Mouse (Mus musculus): Measurements from ENCODE around the gene Olfr67.
"Not testable (repeated sequence)": the region's sequence is repeated elsewhere in the genome, so short reads cannot be mapped to it uniquely, and the experiment has no call there.

The Olfr67 gene

GRCm38 (mm10) chr7:103791721-103792120, at the start of gene Olfr67:
Gene Olfr67 (minus strand): TSS chr7:103791821.
- no peak for DNase-seq

- DNase-seq: no peak
Observed at GRCm38 (mm10) chr7:103840268-103840667, 48.6 kb upstream of the Olfr67 start, which contains the start of gene Hbb-bh2. Gene Hbb-bh2 (minus strand): TSS chr7:103840520.

DNA sequence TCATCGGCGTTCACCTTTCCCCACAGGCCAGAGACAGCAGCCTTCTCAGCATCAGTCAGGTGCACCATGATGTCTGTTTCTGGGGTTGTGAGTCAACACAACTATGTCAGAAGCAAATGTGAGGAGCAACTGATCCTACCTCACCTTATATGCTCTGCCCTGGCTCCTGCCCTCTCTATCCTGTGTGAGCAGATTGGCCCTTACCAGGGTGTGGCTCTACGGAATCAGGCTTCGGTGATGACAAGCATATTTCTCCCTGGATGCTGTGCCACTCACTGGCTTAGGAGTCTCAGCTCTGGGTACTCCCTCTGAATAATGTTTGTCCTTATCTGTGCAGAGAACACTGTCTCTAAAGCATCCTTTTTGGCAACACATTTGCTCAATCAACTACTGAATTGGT, 36.2 kb upstream of the Olfr67 start, which contains the start of gene Hbb-bs:
Gene Hbb-bs (minus strand): TSS at position 289 of the 400 bp plus-strand sequence.
- no peak for DNase-seq

GRCm38 (mm10) chr7:103827139-103827538, 35.5 kb upstream of the Olfr67 start:
- not testable (repeated sequence) for DNase-seq

- DNase-seq: no peak
Observed at GRCm38 (mm10) chr7:103826255-103826887, 34.8 kb upstream of the Olfr67 start.

DNA sequence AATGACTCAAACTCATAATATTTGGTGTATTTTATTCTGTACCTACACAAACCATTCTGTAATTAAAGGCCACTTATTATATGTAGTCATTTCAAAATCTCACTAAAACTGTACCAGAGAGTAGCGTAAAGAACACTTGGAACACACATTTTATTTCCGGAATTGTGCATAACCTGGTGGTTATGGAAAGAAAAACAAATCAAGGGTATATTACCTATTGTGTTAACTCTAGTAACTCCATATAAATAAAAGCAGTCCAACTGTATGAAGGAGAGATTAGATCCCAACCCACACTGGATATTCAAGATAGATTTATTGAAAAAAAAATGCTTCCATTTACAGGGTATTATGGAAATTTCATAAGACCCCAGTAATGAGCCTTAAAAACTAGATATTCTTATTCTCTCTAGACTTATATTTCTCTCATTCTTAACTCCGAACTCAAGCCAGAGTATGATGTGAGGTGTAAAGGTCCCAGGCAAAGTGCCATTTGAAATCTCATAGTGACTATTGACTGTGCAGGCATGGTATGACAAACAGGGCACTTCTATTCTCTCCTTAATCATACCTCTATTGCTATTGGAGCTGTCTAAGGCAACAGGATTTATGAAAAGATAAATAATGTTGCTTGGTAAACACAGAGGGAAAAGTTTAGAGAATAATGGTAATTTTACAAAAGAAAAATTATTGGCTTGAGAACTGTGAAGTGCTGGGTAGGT, 34.1 kb upstream of the Olfr67 start:
- DNase-seq: no peak

DNA sequence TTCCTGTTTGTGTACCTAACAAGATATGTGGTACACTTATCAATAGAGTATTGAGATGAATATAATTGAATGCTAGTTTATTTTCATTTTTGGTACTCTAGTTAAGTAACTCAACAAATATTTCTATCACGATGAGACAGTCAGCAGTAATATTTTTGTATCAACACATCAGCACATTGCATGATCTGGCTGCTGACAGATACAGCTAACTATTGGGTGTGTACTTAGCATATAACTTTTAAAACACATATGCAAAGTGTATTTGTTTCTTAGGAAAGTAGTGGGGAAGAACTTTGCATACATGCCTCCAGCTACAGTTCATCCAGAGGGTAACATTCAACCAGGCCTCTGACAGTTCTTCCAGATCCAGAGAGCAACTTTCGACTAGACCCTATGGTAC, 33.0 kb upstream of the Olfr67 start:
- no peak for DNase-seq

- not testable (repeated sequence) for DNase-seq
Observed at GRCm38 (mm10) chr7:103815085-103815484, 23.5 kb upstream of the Olfr67 start.

DNA sequence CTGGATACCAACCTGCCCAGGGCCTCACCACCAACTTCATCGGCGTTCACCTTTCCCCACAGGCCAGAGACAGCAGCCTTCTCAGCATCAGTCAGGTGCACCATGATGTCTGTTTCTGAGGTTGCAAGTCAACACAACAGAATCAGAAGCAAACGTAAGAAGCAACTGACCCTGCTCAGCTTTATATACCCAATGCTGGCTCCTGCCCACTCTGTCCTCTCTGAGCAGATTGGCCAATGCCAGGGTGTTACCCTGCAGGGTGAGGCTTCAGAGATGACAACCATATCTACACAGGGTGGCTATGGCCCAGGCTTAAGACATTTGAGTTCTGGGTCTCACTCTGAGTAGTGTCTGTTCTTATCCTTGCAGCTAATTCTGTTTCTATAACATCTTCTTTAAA, 22.1 kb upstream of the Olfr67 start, which contains the start of gene Hbb-bt:
Gene Hbb-bt (minus strand): TSS at position 231 of the 400 bp plus-strand sequence.
- DNase-seq: no peak

- not testable (repeated sequence) for DNase-seq
Observed at GRCm38 (mm10) chr7:103813152-103813551, 21.5 kb upstream of the Olfr67 start.

DNA sequence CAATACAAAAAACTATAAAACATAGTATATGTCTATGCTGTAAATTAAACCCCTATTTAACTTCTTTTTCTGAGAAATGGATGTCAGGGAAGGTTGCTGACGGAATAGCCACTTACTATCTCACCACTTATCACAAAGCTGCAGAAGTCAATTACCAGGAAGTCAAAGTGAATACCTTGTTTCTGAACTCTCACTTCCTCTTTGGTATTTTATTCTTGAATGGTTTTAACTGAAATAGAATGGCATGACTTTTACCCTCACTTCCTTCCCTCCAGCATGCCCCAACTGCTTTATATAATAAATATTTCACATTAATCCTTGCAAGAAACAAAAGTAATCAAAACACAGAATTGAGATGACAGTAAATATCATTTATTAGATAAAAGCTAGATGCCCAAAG, 20.6 kb upstream of the Olfr67 start:
- DNase-seq: no peak

- DNase-seq: no peak
Observed at GRCm38 (mm10) chr7:103811223-103811845, 19.7 kb upstream of the Olfr67 start.

DNA sequence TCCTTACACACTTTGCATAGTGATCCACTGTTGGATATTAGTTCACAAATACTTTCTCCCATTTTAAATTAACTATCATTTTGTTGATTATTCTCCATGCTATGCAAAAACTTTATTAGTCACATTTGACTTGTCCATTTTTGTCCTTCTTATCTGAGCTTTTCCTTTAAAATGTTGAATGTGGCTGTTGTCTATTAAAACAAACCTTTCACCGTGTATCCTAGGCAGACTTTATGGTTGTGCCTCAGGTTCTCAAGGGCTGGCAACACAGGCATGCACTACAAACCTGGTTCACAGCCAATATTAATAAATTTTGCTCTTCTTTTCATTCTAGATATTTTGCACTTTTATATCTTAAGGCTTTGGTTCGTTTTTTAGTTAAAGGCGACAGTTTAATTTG, 19.1 kb upstream of the Olfr67 start:
- DNase-seq: no peak

DNA sequence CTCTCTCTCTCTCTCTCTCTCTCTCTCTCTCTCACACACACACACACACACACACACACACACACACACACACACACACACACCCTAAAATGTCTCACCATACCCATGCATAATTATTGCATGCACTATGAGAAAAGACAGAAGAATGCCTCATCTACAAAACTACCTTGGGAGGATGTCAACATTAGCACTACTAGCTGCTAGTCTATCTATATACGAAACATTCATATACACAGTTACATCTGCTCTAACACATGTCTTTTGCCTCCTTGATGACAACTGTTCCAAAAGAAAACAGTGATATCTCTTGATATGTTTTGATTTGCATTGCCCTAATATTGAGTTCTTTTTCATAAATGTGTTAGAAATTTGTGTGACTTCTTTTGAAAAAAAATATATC, 18.7 kb upstream of the Olfr67 start:
- DNase-seq: no peak

DNA sequence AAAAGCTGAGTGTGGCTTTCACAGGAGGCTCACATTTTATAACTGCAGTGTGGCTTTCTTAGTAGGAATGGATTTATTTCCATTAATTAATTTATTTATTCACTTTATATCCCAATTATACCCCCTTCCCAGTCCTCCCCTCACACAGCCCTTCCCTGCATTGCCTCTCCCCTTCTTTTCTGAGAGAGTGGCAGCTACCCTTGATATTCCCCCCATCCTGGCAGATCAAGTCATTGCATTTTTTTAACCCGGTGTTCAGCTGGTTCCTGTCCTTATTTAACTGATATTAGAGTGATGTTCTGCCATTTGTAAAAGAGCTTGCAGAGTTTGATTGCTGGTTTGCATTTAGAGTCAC, 18.2 kb upstream of the Olfr67 start:
- no peak for DNase-seq

GRCm38 (mm10) chr7:103808971-103809800, 17.6 kb upstream of the Olfr67 start:
- DNase-seq: no peak

- not testable (repeated sequence) for DNase-seq
Observed at GRCm38 (mm10) chr7:103808120-103808519, 16.5 kb upstream of the Olfr67 start.

- peak; percentile 11 to 27 for DNase-seq
Observed at GRCm38 (mm10) chr7:103806856-103807255, 15.2 kb upstream of the Olfr67 start.

GRCm38 (mm10) chr7:103792669-103793388, 1.2 kb upstream of the Olfr67 start:
- no peak for DNase-seq

DNA sequence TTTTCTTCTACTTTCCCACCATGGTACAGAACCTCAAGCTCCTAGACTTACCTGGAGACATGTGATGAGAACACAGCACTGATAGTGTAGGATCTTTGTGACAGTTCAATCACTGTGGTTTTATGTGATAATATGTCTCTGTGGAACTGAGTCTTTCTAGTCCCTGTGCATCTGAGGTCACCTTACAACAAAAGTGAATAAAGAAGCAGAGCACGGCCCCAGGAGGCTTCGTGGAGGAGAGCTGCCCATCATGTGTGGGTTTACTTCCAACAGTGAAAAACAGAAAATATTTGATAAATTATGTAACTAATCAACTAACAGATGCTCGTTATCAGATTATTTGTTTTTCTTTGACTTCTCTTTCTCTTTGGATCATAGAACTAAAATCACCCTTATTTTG, 12.0 kb downstream of the Olfr67 start, which contains the start of gene Olfr68:
Gene Olfr68 (minus strand): TSS at position 101 of the 400 bp plus-strand sequence.
- DNase-seq: no peak

GRCm38 (mm10) chr7:103777652-103778051, 14.0 kb downstream of the Olfr67 start:
- DNase-seq: not testable (repeated sequence)

DNA sequence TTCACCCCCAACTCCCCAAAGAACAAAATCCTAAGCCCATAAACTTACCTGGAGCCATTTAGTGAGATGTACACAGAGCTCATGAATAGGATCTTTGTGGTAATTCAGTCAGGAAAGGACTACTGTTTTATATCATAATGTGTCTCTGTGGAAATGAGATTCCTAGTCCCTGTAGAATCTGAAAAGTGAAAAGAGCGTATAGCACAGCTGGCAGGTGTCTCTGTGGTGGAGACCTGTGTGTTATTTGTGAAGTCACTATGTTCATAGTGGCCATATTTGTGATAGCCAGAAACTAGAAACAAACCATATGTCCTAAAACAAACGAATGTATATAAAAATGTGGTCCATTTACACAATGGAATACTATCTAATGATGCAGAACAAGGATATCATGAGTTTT, 20.1 kb downstream of the Olfr67 start, which contains the start of gene Olfr69:
Gene Olfr69 (minus strand): TSS at position 101 of the 400 bp plus-strand sequence.
- no peak for DNase-seq

All from cerebellum, postnatal 10 days (tissue).